Mouse (Mus musculus) liver, adult 2 months (tissue): ENCODE data around the gene Map7d2. TPM values are rescaled to one million over a fixed set of nuclear protein-coding genes. Genes with fewer than 3 reads are reported as not detected.

Experiments
- DNase-seq: peaks from one replicate; pipeline ENCODE4 v3.0.0-alpha.2; 2011; ENCODE audit warnings: low read depth, low spot score; ENCODE audit errors: extremely low read depth
- H3K27ac ChIP-seq: fragments of 200-500 bp; replicated peaks from 2 replicates; pipeline ENCODE4 v1.5.1; 2012; ENCODE audit warnings: low read depth, mild to moderate bottlenecking, control low read depth, inconsistent platforms, low read length; ENCODE audit not compliant: insufficient read depth
- H3K27me3 ChIP-seq: fragments of 200-500 bp; 2 replicates; pipeline ENCODE4 v1.6.1; 2012; ENCODE audit warnings: mild to moderate bottlenecking, moderate library complexity, low read length, inconsistent platforms; ENCODE audit not compliant: control insufficient read depth, insufficient read depth
- H3K36me3 ChIP-seq: fragments of 200-500 bp; 2 replicates; pipeline ENCODE4 v1.6.1; 2012; ENCODE audit warnings: low read length, inconsistent platforms; ENCODE audit not compliant: control insufficient read depth, insufficient read depth
- H3K4me1 ChIP-seq: fragments of 200-500 bp; 2 replicates; pipeline ENCODE4 v1.6.1; 2011; ENCODE audit warnings: low read length; ENCODE audit not compliant: control insufficient read depth, insufficient read depth
- H3K4me3 ChIP-seq: fragments of 200-500 bp; 2 replicates; pipeline ENCODE4 v1.5.1; 2011; ENCODE audit warnings: low read depth, mild to moderate bottlenecking, control low read depth, low read length, moderate library complexity; ENCODE audit not compliant: insufficient read depth
- H3K79me2 ChIP-seq: fragments of 200-500 bp; 2 replicates; pipeline ENCODE4 v1.6.1; 2012; ENCODE audit warnings: inconsistent platforms, mild to moderate bottlenecking, low read length, moderate library complexity; ENCODE audit not compliant: control insufficient read depth, insufficient read depth
- H3K9ac ChIP-seq: fragments of 200-500 bp; 2 replicates; pipeline ENCODE4 v1.6.1; 2012; ENCODE audit warnings: low read depth, mild to moderate bottlenecking, control low read depth, inconsistent platforms, low read length
- CTCF ChIP-seq: fragments of 200-500 bp; IDR thresholded peaks from 2 replicates; pipeline ENCODE4 v1.5.1; 2011; ENCODE audit warnings: low read depth, low read length, control low read depth
- POLR2A ChIP-seq: fragments of 200-500 bp; IDR thresholded peaks from 2 replicates; pipeline ENCODE4 v1.6.1; 2011; ENCODE audit warnings: low read length, control low read depth; ENCODE audit not compliant: insufficient read depth; ENCODE audit errors: extremely low read depth
- WGBS: fragments of 180-500 bp; shearing (Covaris S2); methylation state at CpG from one replicate; pipeline ENCODE4 v1.1.7; 2018; 5-methylcytosine and 5-hydroxymethylcytosine counted together
- polyA plus RNA-seq: library from polyadenylated mRNA; depleted of rRNA; stranded (reverse); fragments of >200 nt; gene quantifications from 2 replicates; pipeline ENCODE4 v1.2.3, GENCODE M21; 2012
- total RNA-seq: library from RNA; depleted of rRNA; stranded (reverse); fragments of >200 nt; gene quantifications from 2 replicates; pipeline ENCODE4 v1.2.3, GENCODE M21; 2014

The Map7d2 gene
- total and polyA plus RNA-seq, 2 experiments: not detected

DNA sequence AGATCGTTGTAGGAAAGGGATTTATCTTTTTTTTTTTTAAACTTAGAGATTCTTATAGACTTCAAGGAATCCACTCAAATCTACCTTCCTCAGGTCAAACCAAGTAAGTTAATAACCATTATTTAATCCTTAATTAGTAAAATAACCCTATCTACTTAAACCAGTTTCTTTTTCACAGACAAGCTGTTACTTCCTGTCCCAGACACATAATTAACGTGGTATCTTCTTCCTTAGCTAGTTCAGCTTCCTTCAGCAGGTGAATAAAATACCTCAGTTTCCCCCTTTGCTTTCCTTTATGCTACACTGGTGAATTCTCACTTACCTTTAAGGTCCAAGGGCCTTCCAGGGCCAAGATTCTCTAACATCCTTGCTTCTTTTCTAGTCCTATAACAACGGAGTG lies 107.4 kb downstream of the Map7d2 start:
- 71% methylated on average over 3 of the region's 3 CpGs for WGBS
- H3K27ac ChIP-seq: no peak overlapping the region
- no peak for TF ChIP-seq POLR2A
- no peak for TF ChIP-seq CTCF
- no peak for DNase-seq
- H3K4me1 ChIP-seq: no peaks in the 10 kb centered on the region
- H3K36me3 ChIP-seq: no peaks in the 10 kb centered on the region
- H3K27me3 ChIP-seq: no peaks in the 10 kb centered on the region
- no peak overlapping the region for H3K9ac ChIP-seq
- no peak overlapping the region for H3K4me3 ChIP-seq
- H3K79me2 ChIP-seq: no peaks in the 10 kb centered on the region

DNA sequence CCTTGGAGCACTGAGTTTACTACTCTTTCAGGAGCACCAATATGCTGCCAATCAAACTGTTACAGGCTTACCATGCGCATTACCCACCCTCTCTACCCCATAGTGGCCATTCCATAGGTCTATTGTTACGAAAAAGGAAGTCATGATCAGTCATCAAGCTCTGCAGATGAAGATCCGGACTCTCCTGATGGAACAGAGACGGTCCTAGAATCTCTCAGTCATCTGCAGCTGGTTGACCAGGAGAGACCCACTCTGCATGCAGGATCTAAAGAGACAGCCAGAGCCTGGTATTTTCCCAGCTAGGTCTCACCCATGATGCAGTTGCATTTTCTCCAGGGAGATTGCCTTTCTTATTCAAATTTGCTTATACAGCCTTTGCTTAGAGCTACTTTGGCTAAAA lies 108.3 kb downstream of the Map7d2 start:
- no peak for DNase-seq
- TF ChIP-seq POLR2A: no peak
- no peak for TF ChIP-seq CTCF

DNA sequence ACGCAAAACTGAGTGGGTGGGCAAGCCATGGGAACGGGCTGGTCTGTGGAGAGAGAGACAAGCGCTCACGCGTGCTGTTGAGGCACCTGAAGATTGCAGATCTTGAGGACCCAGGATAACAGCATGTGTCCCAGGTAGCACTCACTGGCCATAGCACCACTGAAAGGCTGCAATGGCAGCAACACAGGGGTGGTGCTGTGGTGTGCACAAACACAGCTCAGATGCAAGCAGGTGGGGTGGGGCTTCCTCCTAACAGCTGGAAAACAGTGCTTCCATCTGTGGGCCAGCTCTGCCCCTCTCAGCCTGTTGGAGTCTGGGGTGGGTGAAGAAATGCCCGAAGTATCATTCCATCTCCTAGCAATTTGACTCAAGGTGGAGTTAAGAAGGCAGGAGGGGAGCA lies 112.0 kb downstream of the Map7d2 start, which contains the start of gene Bclaf3:
Gene Bclaf3 (plus strand): TSS at position 301 of the 400 bp plus-strand sequence.
- 83% methylated on average over 6 of the region's 6 CpGs for WGBS
- Histone ChIP-seq H3K36me3 (no peaks in the 10 kb centered on the region), H3K79me2 (no peaks in the 10 kb centered on the region), H3K4me3 (no peak within 1 kb of the TSS), H3K27ac (no peak within 1 kb of the TSS), H3K9ac (no peak within 1 kb of the TSS), H3K4me1 (no peaks in the 10 kb centered on the region), H3K27me3 (no peaks in the 10 kb centered on the region)
- TF ChIP-seq POLR2A (no peak), CTCF (no peak)
- DNase-seq: no peak

More for the DNA sequence above, 108.3 kb downstream of the Map7d2 start:
- no peaks in the 10 kb centered on the region for H3K36me3 ChIP-seq
- H3K4me3 ChIP-seq: no peak overlapping the region
- H3K79me2 ChIP-seq: no peaks in the 10 kb centered on the region
- no peak overlapping the region for H3K27ac ChIP-seq
- no peaks in the 10 kb centered on the region for H3K4me1 ChIP-seq
- no peak overlapping the region for H3K9ac ChIP-seq
- WGBS: 83% methylated on average over 4 of the region's 4 CpGs
- H3K27me3 ChIP-seq: no peaks in the 10 kb centered on the region

DNA sequence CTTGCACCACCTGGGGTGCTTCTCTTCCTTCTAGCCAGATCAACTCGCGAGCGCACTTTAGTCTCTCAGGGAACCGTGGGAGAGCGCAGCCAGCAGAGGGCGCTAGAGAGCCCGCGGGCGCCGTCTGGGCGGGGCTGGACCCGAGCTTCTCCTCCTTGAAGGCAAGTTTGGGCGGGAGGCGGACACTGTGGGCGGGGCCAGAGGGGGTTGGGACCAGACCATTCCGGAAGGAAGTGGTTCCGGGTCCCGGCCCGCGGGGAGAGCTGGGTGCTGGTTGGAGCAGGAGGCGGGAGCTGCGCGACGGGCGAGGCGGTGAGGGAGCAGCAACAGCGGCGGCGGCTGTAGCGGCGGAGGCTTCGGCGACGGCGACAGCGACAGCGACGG lies 118.0 kb downstream of the Map7d2 start:
- no peaks in the 10 kb centered on the region for H3K79me2 ChIP-seq
- H3K9ac ChIP-seq: peak overlapping the region; percentile 85
- peak overlapping the region; percentile 70 for H3K27ac ChIP-seq
- TF ChIP-seq CTCF (peak; percentile 83), POLR2A (peak; percentile 38; the same call in 1 of the 2 replicates)
- H3K27me3 ChIP-seq: no peaks in the 10 kb centered on the region
- 0% methylated on average over 14 of the region's 38 CpGs for WGBS
- H3K4me3 ChIP-seq: peak overlapping the region; percentile 100
- 0 out of 2 replicates have a peak, but pooled peaks cover 1% of the 10 kb centered on the region for H3K4me1 ChIP-seq
- DNase-seq: peak; percentile 78
- no peaks in the 10 kb centered on the region for H3K36me3 ChIP-seq

DNA sequence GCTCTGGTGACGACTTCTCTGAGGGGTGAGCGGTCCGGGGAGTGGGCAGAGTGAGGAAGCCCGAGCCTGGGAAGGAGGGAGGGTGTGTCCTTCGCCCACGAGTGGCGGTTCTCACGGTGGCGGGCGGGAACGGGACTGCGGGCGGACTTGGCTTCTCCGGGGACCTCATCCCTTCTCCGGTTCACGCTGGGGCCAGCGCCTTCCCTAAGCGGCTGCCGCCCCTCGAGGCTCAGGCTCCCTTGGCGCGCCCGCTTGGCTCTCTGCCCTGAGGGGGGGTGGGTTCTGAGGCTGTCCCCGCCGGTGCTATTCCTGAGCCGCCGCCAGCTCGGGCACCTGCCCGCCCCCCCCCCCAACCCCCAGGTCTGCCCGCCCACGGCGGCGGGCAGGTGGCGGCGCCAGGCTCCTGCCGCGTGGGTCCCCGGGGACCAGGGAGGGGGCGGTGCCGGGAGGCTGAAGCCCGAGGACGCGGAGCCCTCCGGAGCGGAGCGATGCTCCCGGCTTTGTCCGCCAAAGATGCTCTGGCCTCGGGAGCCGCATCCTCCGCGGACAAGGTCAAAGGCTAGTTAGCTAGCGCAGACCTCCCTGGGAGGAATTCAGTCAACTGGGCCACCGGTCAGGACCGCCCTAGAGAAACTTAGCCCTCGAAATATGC lies 118.6 kb downstream of the Map7d2 start:
- TF ChIP-seq CTCF (no peak), POLR2A (no peak)
- Histone ChIP-seq H3K27me3 (no peaks in the 10 kb centered on the region), H3K27ac (peak overlapping the region; percentile 70), H3K9ac (peak overlapping the region; percentile 85), H3K36me3 (no peaks in the 10 kb centered on the region), H3K79me2 (no peaks in the 10 kb centered on the region), H3K4me1 (0 out of 2 replicates have a peak, but pooled peaks cover 1% of the 10 kb centered on the region), H3K4me3 (peak overlapping the region; percentile 100)
- peak; percentile 13 for DNase-seq
- WGBS: under 1% methylated on average over 33 of the region's 56 CpGs

DNA sequence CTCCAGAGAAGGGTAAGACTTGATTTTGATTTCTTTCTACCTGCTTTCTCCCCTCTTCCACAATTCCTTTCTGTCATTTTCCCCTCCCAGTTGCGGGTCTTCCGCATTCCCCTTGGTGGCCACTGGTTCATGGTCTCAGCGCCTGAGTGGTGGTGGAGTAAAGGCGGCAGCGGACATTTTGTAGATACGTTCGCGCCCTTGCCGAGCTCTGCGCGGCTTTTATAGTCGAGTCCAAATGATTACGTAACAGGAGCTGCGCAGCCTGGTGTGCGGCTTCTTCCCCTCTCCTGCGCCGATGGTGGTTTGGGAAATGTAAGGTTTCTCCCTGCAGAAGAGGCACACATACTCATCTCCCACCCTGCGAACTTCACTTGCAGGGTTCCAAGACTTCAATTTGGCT lies 127.6 kb downstream of the Map7d2 start:
- Histone ChIP-seq H3K9ac (no peak overlapping the region), H3K4me1 (no peaks in the 10 kb centered on the region), H3K27ac (no peak overlapping the region), H3K4me3 (no peak overlapping the region), H3K27me3 (no peaks in the 10 kb centered on the region), H3K36me3 (no peaks in the 10 kb centered on the region), H3K79me2 (no peaks in the 10 kb centered on the region)
- TF ChIP-seq CTCF (no peak), POLR2A (no peak)
- WGBS: 96% methylated on average over 18 of the region's 18 CpGs
- no peak for DNase-seq
